Mouse (Mus musculus) retina, embryonic 14.5 days (tissue): Measurements from ENCODE around the gene Serpinc1.
A peak's percentile ranks its signal among the peaks of the same experiment; 100 is the strongest.
"Not testable (repeated sequence)": the region's sequence is repeated elsewhere in the genome, so short reads cannot be mapped to it uniquely, and the experiment has no call there.

ENCODE experiments used
- DNase-seq: peaks from one replicate; pipeline ENCODE4 v3.0.0-alpha.2; 2015; ENCODE audit warnings: low spot score

Serpinc1 gene

GRCm38 (mm10) chr1:160978071-160978735, at the start of gene Serpinc1:
Serpinc1 (plus strand) TSS chr1:160978585.
- no peak for DNase-seq

- DNase-seq = no peak
These were observed 47.1 kb upstream of the Serpinc1 start for GRCm38 (mm10) chr1:160931320-160931719.

GRCm38 (mm10) chr1:160933896-160934482, 44.4 kb upstream of the Serpinc1 start:
- DNase-seq = peak; percentile 80

- DNase-seq = peak; percentile 20
These were observed 42.8 kb upstream of the Serpinc1 start for GRCm38 (mm10) chr1:160935551-160935950.

- no peak for DNase-seq
These were observed 15.2 kb upstream of the Serpinc1 start for GRCm38 (mm10) chr1:160963199-160963598.

- no peak for DNase-seq
These were observed 11.1 kb upstream of the Serpinc1 start for GRCm38 (mm10) chr1:160967268-160967667.

GRCm38 (mm10) chr1:160968643-160969042, 9.7 kb upstream of the Serpinc1 start:
- no peak for DNase-seq

GRCm38 (mm10) chr1:160980021-160980420, 1.6 kb downstream of the Serpinc1 start:
- DNase-seq = no peak

- DNase-seq = no peak
These were observed 2.3 kb downstream of the Serpinc1 start for GRCm38 (mm10) chr1:160980537-160981234.

GRCm38 (mm10) chr1:160981337-160981736, 3.0 kb downstream of the Serpinc1 start:
- DNase-seq = no peak

- no peak for DNase-seq
These were observed 4.5 kb downstream of the Serpinc1 start for GRCm38 (mm10) chr1:160982887-160983286.

- DNase-seq = not testable (repeated sequence)
These were observed 6.3 kb downstream of the Serpinc1 start for GRCm38 (mm10) chr1:160984731-160985130.

GRCm38 (mm10) chr1:160985477-160985876, 7.1 kb downstream of the Serpinc1 start:
- no peak for DNase-seq

- no peak for DNase-seq
These were observed 8.7 kb downstream of the Serpinc1 start for GRCm38 (mm10) chr1:160986881-160987635.

GRCm38 (mm10) chr1:160989395-160989794, 11.0 kb downstream of the Serpinc1 start:
- no peak for DNase-seq

- no peak for DNase-seq
These were observed 15.5 kb downstream of the Serpinc1 start for GRCm38 (mm10) chr1:160993851-160994250.

GRCm38 (mm10) chr1:161004942-161005341, 26.6 kb downstream of the Serpinc1 start:
- no peak for DNase-seq

GRCm38 (mm10) chr1:161005526-161005925, 27.1 kb downstream of the Serpinc1 start:
- DNase-seq = no peak

GRCm38 (mm10) chr1:161006471-161006870, 28.1 kb downstream of the Serpinc1 start:
- DNase-seq = no peak

- no peak for DNase-seq
These were observed 29.7 kb downstream of the Serpinc1 start for GRCm38 (mm10) chr1:161008038-161008437.

- no peak for DNase-seq
These were observed 32.1 kb downstream of the Serpinc1 start for GRCm38 (mm10) chr1:161010436-161010835.

GRCm38 (mm10) chr1:161016378-161016777, 38.0 kb downstream of the Serpinc1 start:
- DNase-seq = no peak
